Mouse (Mus musculus) kidney, postnatal 25 days (tissue): ENCODE results near the gene Fam192a.

Experiments used
- DNase-seq, 2 experiments: peaks; one replicate each; pipeline ENCODE4 v3.0.0; 2021; ENCODE audit warnings: mixed read lengths in 2 of 2

The Fam192a gene

DNA sequence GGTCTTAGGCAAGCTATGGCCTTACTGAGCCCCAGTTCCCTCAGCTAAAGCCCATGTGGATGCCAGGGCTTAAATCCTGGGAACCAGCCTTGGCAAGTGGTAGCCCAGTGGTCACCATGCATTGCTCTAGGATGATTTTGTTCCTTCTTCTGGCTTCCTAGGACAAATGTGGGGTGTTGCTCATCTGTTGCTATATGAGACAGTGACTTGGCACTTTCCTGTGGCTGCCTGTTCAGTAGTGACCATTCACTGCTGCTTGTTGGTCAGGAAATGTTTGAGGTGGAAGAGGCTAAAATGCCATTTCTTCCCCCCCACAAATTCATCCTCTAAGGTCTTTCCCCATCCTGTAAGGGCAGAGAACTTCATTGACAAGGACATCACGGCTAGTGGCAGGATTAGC is 32.4 kb downstream of the Fam192a start:
- DNase-seq: no peak

GRCm38 (mm10) chr8:94568098-94568497 is 33.7 kb downstream of the Fam192a start:
- no peak for DNase-seq

GRCm38 (mm10) chr8:94567159-94567849 is 34.5 kb downstream of the Fam192a start:
- DNase-seq: no peak

- peak in 1 of 2 experiments; percentile 14 for DNase-seq
These were observed 35.2 kb downstream of the Fam192a start for GRCm38 (mm10) chr8:94566446-94567158.

- DNase-seq: no peak
These were observed 35.8 kb downstream of the Fam192a start for GRCm38 (mm10) chr8:94566033-94566432.

- no peak for DNase-seq
These were observed 37.4 kb downstream of the Fam192a start for GRCm38 (mm10) chr8:94564421-94564820.

DNA sequence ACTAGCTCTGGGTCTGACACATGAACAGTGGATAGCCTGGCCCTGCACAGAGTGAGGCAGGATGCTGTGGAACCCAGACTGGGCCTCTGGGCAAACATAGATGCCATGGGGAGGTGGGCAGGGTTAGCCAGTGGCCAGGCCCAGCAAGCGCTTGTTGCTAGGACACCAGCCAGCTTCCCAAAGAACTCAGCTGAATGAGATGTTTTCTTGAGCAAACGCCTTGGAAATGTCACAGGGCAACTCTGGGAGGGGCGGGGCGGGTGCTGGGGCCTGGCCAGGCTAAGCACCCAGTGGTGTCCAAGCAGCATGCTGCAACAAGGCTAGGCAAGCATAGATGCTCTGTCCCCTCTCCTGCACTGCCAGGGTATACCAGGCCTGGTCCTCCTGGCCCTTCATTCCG is 40.5 kb downstream of the Fam192a start:
- DNase-seq: no peak

DNA sequence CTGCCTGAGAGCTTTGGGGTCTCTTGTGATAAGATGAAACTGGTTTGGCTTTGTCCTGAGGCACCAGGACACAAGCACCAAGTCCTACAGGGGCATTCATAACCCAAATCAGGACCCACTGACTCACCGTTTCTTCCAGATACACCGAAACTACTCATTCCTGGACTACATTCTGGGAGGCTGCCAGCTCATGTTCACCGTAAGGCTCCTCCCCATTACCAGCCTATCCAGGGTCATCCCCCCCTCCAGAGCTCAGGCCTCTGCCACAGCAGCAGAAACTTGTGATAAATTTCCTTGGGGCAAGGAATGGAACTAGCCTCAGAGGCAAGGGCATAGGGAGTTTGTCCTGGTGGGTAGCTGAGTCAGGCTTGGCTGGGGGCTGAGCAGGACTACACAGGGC is 44.5 kb downstream of the Fam192a start:
- DNase-seq: no peak

GRCm38 (mm10) chr8:94552696-94553095 is 49.1 kb downstream of the Fam192a start:
- no peak for DNase-seq

DNA sequence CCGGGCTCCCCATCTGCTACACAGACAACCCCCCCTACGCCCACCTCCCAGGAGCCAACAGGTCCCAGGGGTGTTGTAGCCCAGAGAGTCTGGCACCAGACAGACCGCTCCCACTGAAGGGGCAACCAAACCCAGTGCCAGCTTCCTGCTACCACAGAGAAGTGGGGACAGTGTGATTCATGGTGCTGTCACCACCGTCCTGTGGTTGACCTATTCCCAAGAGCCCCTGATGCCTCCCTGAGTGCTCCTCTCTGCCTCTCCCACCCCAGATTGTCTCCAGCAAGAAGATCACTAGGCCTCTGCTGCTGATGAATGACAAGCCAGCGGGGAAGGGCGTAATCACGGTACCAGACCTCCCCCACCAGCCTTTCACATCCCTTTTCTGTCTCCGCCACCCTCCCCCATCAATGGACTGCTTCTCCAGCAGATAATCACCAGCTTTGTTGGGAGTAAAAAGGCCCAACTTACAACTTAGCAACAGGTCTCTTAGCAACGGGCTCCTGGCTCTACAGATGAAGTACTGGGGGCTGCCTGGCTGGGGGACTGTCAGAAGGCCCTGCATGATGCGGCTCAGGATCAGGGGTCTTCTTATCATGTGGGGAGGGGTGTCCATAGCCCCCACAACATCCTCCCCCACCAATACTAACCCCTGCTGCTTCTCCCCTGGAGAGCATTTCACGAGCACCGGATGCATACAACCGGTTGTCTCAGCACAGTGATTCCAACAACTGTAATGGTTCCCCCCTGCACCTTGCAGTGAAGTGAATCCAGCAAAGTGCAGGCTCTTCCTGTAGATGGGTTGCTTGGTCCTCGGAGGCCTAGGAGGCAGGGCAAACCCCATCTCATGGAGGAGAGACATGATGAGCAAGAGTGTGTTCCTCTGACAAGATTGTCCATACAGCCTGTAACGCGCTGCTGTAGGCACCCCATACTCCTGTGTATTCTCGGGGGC is 50.0 kb downstream of the Fam192a start:
- DNase-seq: no peak

DNA sequence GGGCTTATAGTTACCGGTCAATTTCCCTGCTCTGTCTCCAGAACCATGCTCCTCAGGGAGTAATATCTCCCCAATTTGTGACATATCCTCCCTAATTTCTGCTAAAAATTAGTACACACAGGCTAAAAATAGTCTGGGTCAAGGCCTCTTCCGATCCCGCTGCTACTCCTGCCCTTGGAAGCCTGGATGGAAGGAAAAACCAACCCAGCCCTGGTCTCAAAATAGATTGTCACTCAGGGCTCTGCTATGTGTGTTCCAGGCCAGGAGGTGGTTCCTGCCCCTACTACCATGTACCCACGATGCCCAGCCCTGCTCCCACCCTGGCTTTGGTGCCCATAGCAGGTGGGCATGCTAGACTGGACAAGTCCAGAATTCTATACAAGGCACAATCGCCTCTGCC is 51.8 kb downstream of the Fam192a start:
- peak in 1 of 2 experiments; percentile 16 for DNase-seq

- DNase-seq: no peak
These were observed 52.3 kb downstream of the Fam192a start for GRCm38 (mm10) chr8:94549482-94549881.

DNA sequence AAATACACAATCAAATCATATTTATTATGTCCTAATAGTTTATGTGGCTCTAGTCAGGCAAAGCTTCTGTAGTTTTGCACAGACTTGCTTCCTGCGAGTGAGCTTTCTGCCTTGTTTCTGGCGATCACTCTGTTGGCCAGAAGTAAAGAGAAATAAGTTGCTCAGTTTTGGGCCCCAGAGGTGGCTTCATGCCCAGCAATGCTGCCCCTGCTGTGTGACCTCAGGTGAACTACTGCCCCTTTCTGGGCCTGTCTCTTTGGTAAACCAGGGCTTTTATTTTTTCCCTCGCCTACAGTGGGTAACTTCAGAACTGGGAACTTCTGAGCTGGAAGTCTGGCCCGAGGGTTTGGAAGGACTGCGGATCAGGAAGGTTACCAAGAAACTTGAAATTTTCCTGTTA is 52.8 kb downstream of the Fam192a start:
- no peak for DNase-seq

- DNase-seq: no peak
These were observed 57.8 kb downstream of the Fam192a start for GRCm38 (mm10) chr8:94543981-94544380.

GRCm38 (mm10) chr8:94540889-94541795 is 60.7 kb downstream of the Fam192a start:
- DNase-seq: no peak

DNA sequence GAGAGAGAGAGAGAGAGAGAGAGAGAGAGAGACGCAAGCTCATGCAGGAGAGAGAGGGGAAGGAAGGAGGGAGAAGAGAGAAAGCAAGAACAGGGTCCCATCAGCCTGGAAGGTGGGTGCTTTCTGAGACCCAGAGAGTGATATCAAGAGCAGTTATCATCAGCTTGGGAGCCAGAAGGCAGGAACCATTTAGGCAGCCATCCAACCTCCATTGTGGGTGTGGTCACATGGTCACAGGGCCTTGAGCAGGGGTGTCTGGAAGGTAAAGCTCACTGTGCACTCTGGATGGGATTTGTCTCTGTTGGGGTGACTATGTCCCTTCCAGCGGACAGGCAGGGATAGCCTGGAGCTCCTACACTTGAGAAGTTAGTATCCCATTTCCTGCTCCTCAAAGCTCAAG is 61.8 kb downstream of the Fam192a start:
- no peak for DNase-seq

GRCm38 (mm10) chr8:94537456-94537855 is 64.3 kb downstream of the Fam192a start:
- DNase-seq: no peak

- DNase-seq: peak; percentile 41 to 56
These were observed 66.2 kb downstream of the Fam192a start for GRCm38 (mm10) chr8:94535631-94536030.

DNA sequence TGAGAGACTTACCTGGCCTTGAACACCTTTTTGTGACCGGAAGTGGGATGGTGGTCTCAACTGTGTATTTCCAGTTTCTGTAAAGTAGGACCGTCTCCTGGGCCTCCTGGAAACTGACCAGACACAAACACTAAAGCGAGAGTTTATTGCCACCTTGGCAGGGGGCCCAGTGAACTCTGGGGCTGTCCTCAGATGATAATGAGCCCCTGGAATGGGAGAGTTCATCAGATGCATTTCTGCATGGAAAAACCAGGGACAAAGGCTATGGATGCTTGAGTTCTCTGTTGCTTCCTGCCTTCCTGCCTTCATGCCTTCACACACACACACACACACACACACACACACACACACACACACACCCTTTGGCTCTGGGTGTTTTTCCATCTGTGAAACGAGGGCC is 67.2 kb downstream of the Fam192a start:
- peak; percentile 70 to 78 for DNase-seq

- DNase-seq: peak; percentile 68 to 84
These were observed 68.7 kb downstream of the Fam192a start, which contains the start of gene Cpne2 for GRCm38 (mm10) chr8:94532873-94533671. Gene Cpne2, plus strand, starts transcription at chr8:94532990.

DNA sequence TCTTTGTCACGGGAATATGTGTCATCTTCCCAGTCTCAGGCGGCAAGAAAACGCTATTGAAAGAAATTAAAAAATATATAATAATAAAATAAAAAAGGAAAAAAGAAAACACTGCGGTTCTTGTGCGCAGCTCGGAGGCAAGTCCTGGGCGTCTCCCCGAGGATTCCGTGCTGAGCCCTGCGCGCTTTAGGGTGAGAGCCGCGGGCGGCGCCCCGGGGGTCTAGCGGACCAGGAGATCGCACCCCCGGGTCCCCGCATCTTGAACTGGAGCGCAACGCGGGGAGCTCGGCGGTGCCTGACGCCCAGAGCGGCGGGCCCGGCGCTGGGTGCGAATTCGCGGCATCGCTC is 69.3 kb downstream of the Fam192a start:
- DNase-seq: no peak
